Mouse (Mus musculus) large intestine, adult 2 months (tissue): ENCODE data around the gene Slc6a2. TPM values are rescaled to one million over a fixed set of nuclear protein-coding genes. Genes with fewer than 3 reads are reported as not detected.

Experiments
- DNase-seq: peaks from one replicate; pipeline ENCODE4 v3.0.0-alpha.2; 2012; ENCODE audit warnings: low read depth, low spot score
- WGBS: fragments of 180-500 bp; shearing (Covaris S2); methylation state at CpG from one replicate; pipeline ENCODE4 v1.1.7; 2018; 5-methylcytosine and 5-hydroxymethylcytosine counted together
- polyA plus RNA-seq: library from polyadenylated mRNA; depleted of rRNA; stranded (reverse); fragments of >200 nt; gene quantifications from 2 replicates; pipeline ENCODE4 v1.2.3, GENCODE M21; 2012; rRNA removed

Slc6a2 gene
- 0.01 and 0.03 TPM in 2 replicates for polyA plus RNA-seq

GRCm38 (mm10) chr8:92959779-92960178 is at the start of gene Slc6a2:
TSS of gene Slc6a2 (plus strand) at chr8:92960079.
- 71% methylated on average over 10 of the region's 10 CpGs for WGBS

DNA sequence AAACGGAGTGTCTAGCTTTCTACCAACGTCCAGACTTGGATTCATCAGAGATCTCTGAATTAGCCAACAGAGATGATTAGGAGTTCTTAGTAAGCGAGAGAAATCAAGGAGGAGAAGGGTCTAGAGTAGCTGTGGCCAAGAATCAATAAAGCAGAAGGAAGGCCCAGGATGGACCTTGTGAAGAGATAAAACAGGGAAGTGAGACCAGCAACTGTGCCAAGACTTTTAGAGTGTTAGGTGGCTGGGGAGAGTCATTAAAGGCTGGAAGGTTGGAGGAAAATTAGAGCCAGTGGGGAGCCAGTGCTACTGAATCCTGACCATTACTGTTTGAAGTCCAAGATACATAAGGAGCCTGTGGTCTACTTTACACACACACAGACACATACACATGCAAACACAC is 48.4 kb upstream of the Slc6a2 start:
- DNase-seq, result no peak
- 90% methylated on average over 3 of the region's 3 CpGs for WGBS

More at GRCm38 (mm10) chr8:92959779-92960178, at the start of gene Slc6a2:
- DNase-seq, result no peak

DNA sequence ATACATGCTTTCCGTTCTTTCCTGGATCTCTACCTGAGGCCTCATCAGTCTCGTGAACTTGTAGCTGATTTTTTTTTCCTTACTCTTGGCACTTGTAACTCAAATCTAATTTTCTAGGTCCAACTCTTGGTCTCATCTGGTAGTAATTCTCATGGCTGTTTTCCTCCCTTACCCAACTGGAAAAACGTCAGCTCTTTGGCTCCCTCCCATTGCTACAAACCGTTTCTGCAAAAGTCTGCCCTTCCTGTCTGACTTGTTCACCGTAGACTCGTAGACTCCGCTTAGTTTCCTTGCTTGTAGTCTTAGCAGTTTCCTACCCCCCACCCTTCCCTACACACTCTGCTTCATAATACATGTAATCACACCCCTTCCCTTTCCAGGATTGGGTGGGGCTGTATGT is 46.5 kb upstream of the Slc6a2 start:
- DNase-seq, result no peak
- 82% methylated on average over 7 of the region's 7 CpGs for WGBS

- 74% methylated on average over 3 of the region's 3 CpGs for WGBS
- no peak for DNase-seq
Observed at GRCm38 (mm10) chr8:92916082-92916481, 43.8 kb upstream of the Slc6a2 start.

- WGBS, result 94% methylated on average over 3 of the region's 3 CpGs
Observed at GRCm38 (mm10) chr8:92921768-92922167, 38.1 kb upstream of the Slc6a2 start.

DNA sequence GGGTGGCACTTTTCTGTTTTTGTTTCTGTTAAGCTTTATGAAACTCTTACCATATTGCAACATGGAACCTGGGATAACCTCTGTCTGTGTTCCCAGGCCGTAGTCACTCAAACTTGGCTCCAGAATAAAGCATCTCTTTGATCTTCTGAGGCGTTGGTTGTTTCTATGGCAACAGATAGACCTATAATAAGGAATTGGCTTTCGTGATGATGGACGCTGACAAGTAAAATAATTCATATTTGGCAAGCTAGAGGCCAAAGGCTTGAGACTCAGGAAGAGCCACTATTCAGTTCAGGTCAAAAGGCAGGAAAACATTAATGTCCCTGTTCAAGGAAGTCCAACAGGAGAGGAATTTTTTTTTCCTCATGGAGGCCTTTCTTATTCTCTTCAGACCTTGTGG is 30.9 kb upstream of the Slc6a2 start:
- DNase-seq, result no peak
- WGBS, result 33% methylated on average over 4 of the region's 4 CpGs

More at GRCm38 (mm10) chr8:92921768-92922167, 38.1 kb upstream of the Slc6a2 start:
- DNase-seq, result no peak

GRCm38 (mm10) chr8:92938056-92938455 is 21.8 kb upstream of the Slc6a2 start:
- WGBS, result 71% methylated on average over 4 of the region's 4 CpGs
- no peak for DNase-seq

GRCm38 (mm10) chr8:92949071-92949470 is 10.8 kb upstream of the Slc6a2 start:
- 76% methylated on average over 4 of the region's 4 CpGs for WGBS
- no peak for DNase-seq

DNA sequence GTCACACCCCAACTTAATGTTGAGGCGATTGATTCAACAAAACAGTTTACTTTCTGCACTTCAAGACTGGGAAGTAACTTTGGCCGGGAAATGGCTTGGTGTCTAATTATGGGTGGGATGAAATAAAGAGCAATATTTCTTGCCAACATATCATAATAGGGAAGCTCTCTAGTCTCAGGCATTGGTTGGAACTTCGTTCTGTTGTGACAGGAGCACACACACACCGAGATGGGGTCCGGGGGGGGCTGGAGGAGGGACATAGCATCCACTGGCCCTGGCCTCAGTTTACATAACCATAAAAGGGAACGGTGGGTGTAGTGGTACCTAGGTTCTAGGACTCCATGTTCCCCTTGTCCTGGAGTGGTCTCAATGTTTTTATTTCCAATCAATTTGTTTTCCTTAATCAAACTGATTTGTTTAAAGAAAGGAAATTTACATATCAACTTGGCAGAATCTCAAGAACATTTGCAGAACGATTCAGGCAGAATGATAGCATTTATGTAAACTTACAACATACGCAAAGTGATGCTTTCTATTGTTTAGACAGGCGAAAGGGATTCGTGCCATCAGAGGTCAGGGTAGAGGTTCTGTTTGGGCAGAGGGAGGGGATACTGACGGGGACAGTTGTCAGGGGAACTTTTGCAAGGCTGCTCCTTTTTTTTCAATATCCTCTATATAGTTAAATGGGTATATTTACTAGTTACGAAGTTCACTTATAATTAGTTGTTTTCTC is 9.1 kb upstream of the Slc6a2 start:
- no peak for DNase-seq
- whole genome bisulfite sequencing, result 52% methylated on average over 12 of the region's 12 CpGs

GRCm38 (mm10) chr8:92954044-92954443 is 5.8 kb upstream of the Slc6a2 start:
- DNase-seq, result no peak
- WGBS, result 63% methylated on average over 5 of the region's 5 CpGs

DNA sequence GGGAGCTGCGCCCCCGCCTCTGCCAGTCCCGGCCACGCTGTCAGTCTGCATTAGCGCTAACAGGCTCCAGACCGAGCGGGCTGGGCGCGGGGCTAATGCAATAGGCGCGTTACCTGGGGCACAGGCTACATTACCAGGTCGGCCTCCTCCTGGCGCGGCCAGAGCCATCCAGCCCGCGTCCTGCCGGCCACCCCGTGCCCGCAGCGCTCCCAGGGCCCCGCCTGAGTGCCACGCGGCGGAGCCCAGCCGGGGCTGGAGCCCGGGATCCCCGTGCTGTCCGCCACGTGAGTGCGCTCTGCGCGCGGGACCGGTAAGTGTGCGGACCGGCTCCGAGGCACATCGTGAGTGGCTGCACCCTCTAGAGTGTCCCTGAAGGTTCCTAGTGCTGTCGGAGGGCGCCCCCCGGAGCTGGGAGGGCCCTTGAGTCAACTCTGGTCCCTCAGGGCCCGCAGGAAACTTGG is 602 bp downstream of the Slc6a2 start:
- no peak for DNase-seq
- 2% methylated on average over 42 of the region's 42 CpGs for WGBS

- 3% methylated on average over 25 of the region's 25 CpGs for WGBS
- DNase-seq, result no peak
Observed at GRCm38 (mm10) chr8:92961088-92961487, 1.2 kb downstream of the Slc6a2 start.

GRCm38 (mm10) chr8:92964556-92964955 is 4.7 kb downstream of the Slc6a2 start:
- DNase-seq, result no peak
- 44% methylated on average over 2 of the region's 2 CpGs for WGBS

DNA sequence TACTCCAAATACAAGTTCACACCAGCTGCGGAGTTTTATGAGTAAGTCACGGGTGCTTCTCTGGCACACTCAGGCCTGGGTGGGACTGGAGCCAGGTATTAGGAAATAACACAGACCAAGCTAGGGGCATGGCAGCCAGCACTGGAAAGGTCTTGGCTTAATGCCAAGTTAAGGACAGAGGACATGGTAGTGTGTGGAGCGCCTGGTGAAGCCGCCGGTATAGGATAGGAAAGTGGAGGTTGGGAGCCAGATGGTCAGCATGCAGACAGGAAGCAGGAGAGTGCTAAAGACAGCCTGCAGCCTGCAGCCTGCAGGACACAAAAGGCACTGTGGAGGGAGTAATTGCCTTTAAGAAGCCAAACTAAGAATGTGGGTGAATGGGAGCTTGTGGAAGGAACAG is 13.1 kb downstream of the Slc6a2 start:
- 20% methylated on average over 5 of the region's 5 CpGs for WGBS

GRCm38 (mm10) chr8:92976656-92977055 is 16.8 kb downstream of the Slc6a2 start:
- DNase-seq, result no peak
- 71% methylated on average over 5 of the region's 5 CpGs for WGBS

More for the DNA sequence above, 13.1 kb downstream of the Slc6a2 start:
- DNase-seq, result no peak

GRCm38 (mm10) chr8:92982491-92982890 is 22.6 kb downstream of the Slc6a2 start:
- no peak for DNase-seq
- 80% methylated on average over 3 of the region's 3 CpGs for WGBS

- 52% methylated on average over 2 of the region's 2 CpGs for WGBS
- no peak for DNase-seq
Observed at GRCm38 (mm10) chr8:92984376-92984775, 24.5 kb downstream of the Slc6a2 start.

DNA sequence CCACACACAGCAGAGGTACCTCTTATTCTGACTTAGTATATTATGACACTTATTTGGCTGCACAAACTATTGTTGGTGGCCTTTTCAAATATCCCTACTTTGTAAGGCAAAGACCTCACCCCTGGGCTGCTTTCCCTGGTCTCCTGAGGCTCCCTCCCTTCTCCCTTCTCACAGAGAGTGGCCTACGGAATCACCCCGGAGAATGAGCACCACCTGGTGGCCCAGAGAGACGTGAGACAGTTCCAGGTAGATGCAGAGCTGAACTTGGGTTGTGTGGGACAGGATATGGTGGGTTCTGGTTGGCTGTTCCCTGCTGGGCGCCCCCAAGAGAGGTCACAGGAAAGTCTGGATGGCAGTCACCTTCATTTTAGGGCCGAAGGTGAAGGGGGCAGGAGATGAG is 37.0 kb downstream of the Slc6a2 start:
- DNase-seq, result no peak
- 21% methylated on average over 5 of the region's 5 CpGs for WGBS

DNA sequence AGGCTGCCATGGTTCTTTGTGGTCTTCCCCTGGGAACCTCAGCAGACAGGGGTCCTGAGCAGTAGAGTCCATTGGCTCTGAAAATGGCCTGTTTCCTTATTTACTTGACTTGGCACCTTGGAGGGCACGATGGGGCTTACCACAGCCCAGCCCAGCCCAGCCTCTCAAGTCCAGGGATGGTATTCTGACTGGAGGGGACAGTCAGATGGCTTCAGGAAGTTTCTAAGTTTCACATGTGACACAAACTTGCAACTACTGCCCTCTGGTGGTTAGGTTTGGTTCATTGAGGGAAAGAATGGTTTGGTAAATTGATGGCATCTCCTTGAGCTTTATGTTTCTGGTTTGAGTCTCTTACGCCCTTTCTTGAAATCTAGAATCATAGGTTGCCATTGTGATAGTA is 38.7 kb downstream of the Slc6a2 start:
- WGBS, result 34% methylated on average over 2 of the region's 2 CpGs
- DNase-seq, result peak; percentile 38

GRCm38 (mm10) chr8:93010286-93010685 is 50.4 kb downstream of the Slc6a2 start:
- WGBS, result 20% methylated on average over 5 of the region's 5 CpGs
- DNase-seq, result peak; percentile 25

GRCm38 (mm10) chr8:93011439-93011838 is 51.6 kb downstream of the Slc6a2 start:
- WGBS, result 7% methylated on average over 9 of the region's 9 CpGs
- peak; percentile 37 for DNase-seq
